Mouse (Mus musculus) erythroblast, embryonic 14.5 days (primary cell): ENCODE measurements around the gene Ophn1. TPM values are rescaled to one million over a fixed set of nuclear protein-coding genes. Genes with fewer than 3 reads are reported as not detected.

ENCODE experiments used
- H3K27me3 ChIP-seq: 2 replicates; pipeline ENCODE4 v1.6.1; 2012; ENCODE audit warnings: inconsistent platforms; ENCODE audit not compliant: control insufficient read depth
- H3K36me3 ChIP-seq: 2 replicates; pipeline ENCODE4 v1.6.1; 2012; ENCODE audit warnings: mild to moderate bottlenecking, inconsistent platforms; ENCODE audit not compliant: control insufficient read depth
- H3K4me1 ChIP-seq: 2 replicates; pipeline ENCODE4 v1.6.1; 2012; ENCODE audit warnings: inconsistent platforms; ENCODE audit not compliant: control insufficient read depth
- H3K4me3 ChIP-seq: replicated peaks from 2 replicates; pipeline ENCODE3; 2012; ENCODE audit warnings: moderate library complexity, mild to moderate bottlenecking, inconsistent platforms
- H3K9me3 ChIP-seq: 2 replicates; pipeline ENCODE4 v1.6.1; 2012; ENCODE audit warnings: low read length, inconsistent platforms, mixed read lengths; ENCODE audit not compliant: control insufficient read depth
- GATA1 ChIP-seq: IDR thresholded peaks from 2 replicates; pipeline ENCODE4 v1.6.1; 2012; ENCODE audit warnings: low read length, inconsistent platforms, mixed read lengths
- TAL1 ChIP-seq: IDR thresholded peaks from 3 replicates; pipeline ENCODE4 v1.6.1; 2012; ENCODE audit warnings: low read length, inconsistent platforms, mixed read lengths
- polyA plus RNA-seq: library from polyadenylated mRNA; stranded (reverse); fragments of >175 nt; gene quantifications from 2 replicates; pipeline ENCODE4 v1.2.3, GENCODE M21; 2012

Gene Ophn1
- polyA plus RNA-seq, 1 experiment, result not detected

GRCm38 (mm10) chrX:98856046-98856445, 34.8 kb downstream of the Ophn1 start:
- Histone ChIP-seq H3K36me3 (no peaks in the 10 kb centered on the region), H3K4me3 (no peak overlapping the region), H3K9me3 (no peaks in the 10 kb centered on the region), H3K27me3 (no peaks in the 10 kb centered on the region), H3K4me1 (no peaks in the 10 kb centered on the region)
- no peak for TF ChIP-seq GATA1
- TF ChIP-seq TAL1, result no peak

- TF ChIP-seq TAL1 (no peak), GATA1 (no peak)
- Histone ChIP-seq H3K27me3 (no peaks in the 10 kb centered on the region; the same call in 1 of the 2 replicates), H3K4me3 (no peak overlapping the region), H3K4me1 (no peaks in the 10 kb centered on the region), H3K9me3 (no peaks in the 10 kb centered on the region), H3K36me3 (no peaks in the 10 kb centered on the region)
These were observed 40.0 kb downstream of the Ophn1 start for GRCm38 (mm10) chrX:98850869-98851268.

GRCm38 (mm10) chrX:98841606-98842005, 49.2 kb downstream of the Ophn1 start:
- TF ChIP-seq TAL1 (no peak), GATA1 (no peak)
- no peaks in the 10 kb centered on the region for H3K36me3 ChIP-seq
- H3K9me3 ChIP-seq, result no peaks in the 10 kb centered on the region
- H3K4me1 ChIP-seq, result no peaks in the 10 kb centered on the region
- H3K27me3 ChIP-seq, result no peaks in the 10 kb centered on the region
- no peak overlapping the region for H3K4me3 ChIP-seq

GRCm38 (mm10) chrX:98835989-98836388, 54.8 kb downstream of the Ophn1 start:
- H3K36me3 ChIP-seq, result no peaks in the 10 kb centered on the region
- H3K4me1 ChIP-seq, result no peaks in the 10 kb centered on the region
- no peak for TF ChIP-seq GATA1
- TF ChIP-seq TAL1, result no peak
- H3K9me3 ChIP-seq, result no peaks in the 10 kb centered on the region
- H3K4me3 ChIP-seq, result no peak overlapping the region
- no peaks in the 10 kb centered on the region for H3K27me3 ChIP-seq

GRCm38 (mm10) chrX:98803813-98804212, 87.0 kb downstream of the Ophn1 start:
- no peaks in the 10 kb centered on the region for H3K4me1 ChIP-seq
- TF ChIP-seq GATA1 (no peak), TAL1 (no peak)
- H3K36me3 ChIP-seq, result no peaks in the 10 kb centered on the region
- no peaks in the 10 kb centered on the region for H3K9me3 ChIP-seq
- H3K27me3 ChIP-seq, result no peaks in the 10 kb centered on the region
- H3K4me3 ChIP-seq, result no peak overlapping the region

GRCm38 (mm10) chrX:98774247-98774950, 116.4 kb downstream of the Ophn1 start:
- no peaks in the 10 kb centered on the region for H3K27me3 ChIP-seq
- no peak overlapping the region for H3K4me3 ChIP-seq
- TF ChIP-seq GATA1 (no peak), TAL1 (no peak)
- no peaks in the 10 kb centered on the region for H3K9me3 ChIP-seq
- no peaks in the 10 kb centered on the region for H3K36me3 ChIP-seq
- H3K4me1 ChIP-seq, result no peaks in the 10 kb centered on the region

- Histone ChIP-seq H3K36me3 (no peaks in the 10 kb centered on the region), H3K9me3 (no peaks in the 10 kb centered on the region), H3K4me3 (no peak overlapping the region), H3K4me1 (no peaks in the 10 kb centered on the region), H3K27me3 (no peaks in the 10 kb centered on the region)
- no peak for TF ChIP-seq GATA1
These were observed 135.7 kb downstream of the Ophn1 start for GRCm38 (mm10) chrX:98755089-98755488.

- TF ChIP-seq GATA1 (no peak), TAL1 (no peak)
- Histone ChIP-seq H3K4me1 (no peaks in the 10 kb centered on the region), H3K27me3 (no peaks in the 10 kb centered on the region), H3K9me3 (no peaks in the 10 kb centered on the region), H3K4me3 (no peak overlapping the region), H3K36me3 (no peaks in the 10 kb centered on the region)
These were observed 139.5 kb downstream of the Ophn1 start for GRCm38 (mm10) chrX:98751279-98751817.

GRCm38 (mm10) chrX:98736758-98737157, 154.1 kb downstream of the Ophn1 start:
- Histone ChIP-seq H3K27me3 (no peaks in the 10 kb centered on the region), H3K9me3 (no peaks in the 10 kb centered on the region), H3K4me3 (no peak overlapping the region), H3K36me3 (no peaks in the 10 kb centered on the region), H3K4me1 (no peaks in the 10 kb centered on the region)
- TF ChIP-seq TAL1, result no peak
- TF ChIP-seq GATA1, result no peak
